Mouse (Mus musculus): ENCODE measurements around the gene Lpp. TPM values are rescaled to one million over a fixed set of nuclear protein-coding genes. Genes with fewer than 3 reads are reported as not detected.
A peak's percentile ranks its signal among the peaks of the same experiment; 100 is the strongest.

Gene Lpp
- polyA plus RNA-seq, 1 experiment from 2014 or later: 37.9 TPM

GRCm38 (mm10) chr16:24470601-24471000 is 77.3 kb downstream of the Lpp start:
- no peak for ATAC-seq (ENCODE audit: extremely low read depth, insufficient number of reproducible peaks, low FRiP score, low TSS enrichment)
- no peaks in the 10 kb centered on the region for H3K9me3 ChIP-seq
- no peaks in the 10 kb centered on the region for H3K27me3 ChIP-seq (replicated peaks)
- H3K27ac ChIP-seq (replicated peaks): no peak overlapping the region
- 73% methylated on average over 1 of the region's 1 CpGs for WGBS
- peaks cover 36% of the 10 kb centered on the region for H3K4me1 ChIP-seq
- H3K9ac ChIP-seq: no peak overlapping the region
- peaks cover 31% of the 10 kb centered on the region for H3K36me3 ChIP-seq
- H3K4me3 ChIP-seq: no peak overlapping the region
- H3K4me2 ChIP-seq: no peak overlapping the region

- WGBS: 69% methylated on average over 4 of the region's 4 CpGs
- H3K4me3 ChIP-seq: no peak overlapping the region
- no peak overlapping the region for H3K4me2 ChIP-seq
- H3K27ac ChIP-seq (replicated peaks): no peak overlapping the region
- ATAC-seq (ENCODE audit: extremely low read depth, insufficient number of reproducible peaks, low FRiP score, low TSS enrichment): no peak
- H3K9me3 ChIP-seq: no peaks in the 10 kb centered on the region
- H3K27me3 ChIP-seq (replicated peaks): no peaks in the 10 kb centered on the region
- H3K4me1 ChIP-seq: peaks cover 38% of the 10 kb centered on the region
- no peak overlapping the region for H3K9ac ChIP-seq
- peaks cover 31% of the 10 kb centered on the region for H3K36me3 ChIP-seq
Observed at GRCm38 (mm10) chr16:24471029-24471428, 77.7 kb downstream of the Lpp start.

GRCm38 (mm10) chr16:24471801-24472200 is 78.5 kb downstream of the Lpp start:
- no peak overlapping the region for H3K4me3 ChIP-seq
- 65% methylated on average over 1 of the region's 1 CpGs for WGBS

DNA sequence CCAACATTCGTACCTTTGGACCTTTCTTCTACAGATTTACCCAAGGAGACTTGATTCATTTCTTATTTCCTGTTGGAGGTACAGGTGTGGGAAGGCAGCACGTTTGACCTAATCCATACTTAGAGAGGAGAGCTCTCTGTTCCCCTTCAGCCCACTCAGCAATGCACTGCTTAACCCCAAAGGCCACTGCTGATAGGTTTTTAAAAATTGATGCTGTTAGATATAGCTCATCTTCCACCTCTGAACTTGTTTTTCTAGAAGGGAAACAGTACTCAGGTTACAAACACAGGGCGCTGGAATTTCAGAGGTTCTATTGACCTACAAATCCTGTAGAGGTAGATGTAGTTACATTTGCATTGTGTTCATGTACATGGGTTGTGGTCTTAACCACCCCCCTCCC is 80.7 kb downstream of the Lpp start:
- 72% methylated on average over 3 of the region's 3 CpGs for WGBS

More at GRCm38 (mm10) chr16:24471801-24472200, 78.5 kb downstream of the Lpp start:
- Histone ChIP-seq H3K27ac (replicated peaks) (no peak overlapping the region), H3K4me1 (peaks cover 46% of the 10 kb centered on the region), H3K36me3 (peaks cover 24% of the 10 kb centered on the region), H3K27me3 (replicated peaks) (no peaks in the 10 kb centered on the region), H3K9ac (no peak overlapping the region), H3K4me2 (no peak overlapping the region), H3K9me3 (no peaks in the 10 kb centered on the region)
- no peak for ATAC-seq (ENCODE audit: extremely low read depth, insufficient number of reproducible peaks, low FRiP score, low TSS enrichment)

DNA sequence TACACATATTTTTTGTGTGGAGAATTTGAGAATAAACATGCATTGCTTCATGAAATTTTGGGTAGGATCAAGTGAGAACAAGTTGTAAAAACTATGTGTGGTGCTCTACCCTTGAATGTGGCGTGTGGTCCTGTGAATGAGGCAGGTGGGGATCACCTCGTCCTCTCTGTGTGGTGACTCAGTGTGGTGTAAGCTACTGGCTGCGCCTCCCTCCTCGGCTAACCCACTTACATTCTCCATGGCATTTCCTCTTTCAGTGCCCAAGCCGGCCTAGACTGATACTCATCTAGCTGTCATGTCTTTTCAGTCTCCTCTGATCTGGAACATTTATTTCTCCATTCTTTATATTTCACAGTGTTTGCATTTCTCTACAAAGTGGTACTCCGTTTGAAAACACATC is 81.5 kb downstream of the Lpp start:
- no peaks in the 10 kb centered on the region for H3K27me3 ChIP-seq (replicated peaks)
- H3K9me3 ChIP-seq: no peaks in the 10 kb centered on the region
- ATAC-seq (ENCODE audit: extremely low read depth, insufficient number of reproducible peaks, low FRiP score, low TSS enrichment): no peak
- no peak overlapping the region for H3K9ac ChIP-seq
- no peak overlapping the region for H3K4me2 ChIP-seq
- peaks cover 65% of the 10 kb centered on the region for H3K4me1 ChIP-seq
- peaks cover 22% of the 10 kb centered on the region for H3K36me3 ChIP-seq
- H3K4me3 ChIP-seq: no peak overlapping the region
- H3K27ac ChIP-seq (replicated peaks): no peak overlapping the region
- 52% methylated on average over 6 of the region's 6 CpGs for WGBS

More for the DNA sequence above, 80.7 kb downstream of the Lpp start:
- peaks cover 22% of the 10 kb centered on the region for H3K36me3 ChIP-seq
- no peaks in the 10 kb centered on the region for H3K9me3 ChIP-seq
- H3K27ac ChIP-seq (replicated peaks): no peak overlapping the region
- H3K4me3 ChIP-seq: no peak overlapping the region
- no peak overlapping the region for H3K9ac ChIP-seq
- peaks cover 66% of the 10 kb centered on the region for H3K4me1 ChIP-seq
- no peak for ATAC-seq (ENCODE audit: extremely low read depth, insufficient number of reproducible peaks, low FRiP score, low TSS enrichment)
- no peak overlapping the region for H3K4me2 ChIP-seq
- H3K27me3 ChIP-seq (replicated peaks): no peaks in the 10 kb centered on the region

GRCm38 (mm10) chr16:24475305-24475947 is 82.1 kb downstream of the Lpp start:
- H3K9ac ChIP-seq: 0 out of 2 replicates have a peak overlapping the region, but pooled peaks have one; percentile 19
- H3K4me1 ChIP-seq: peaks cover 59% of the 10 kb centered on the region
- 48% methylated on average over 8 of the region's 8 CpGs for WGBS
- H3K4me3 ChIP-seq: no peak overlapping the region
- peaks cover 22% of the 10 kb centered on the region for H3K36me3 ChIP-seq
- H3K27me3 ChIP-seq (replicated peaks): no peaks in the 10 kb centered on the region
- peak overlapping the region; percentile 60; the same call in 1 of the 2 replicates for H3K27ac ChIP-seq (replicated peaks)
- no peak for ATAC-seq (ENCODE audit: extremely low read depth, insufficient number of reproducible peaks, low FRiP score, low TSS enrichment)
- H3K4me2 ChIP-seq: no peak overlapping the region
- H3K9me3 ChIP-seq: no peaks in the 10 kb centered on the region

GRCm38 (mm10) chr16:24476911-24477401 is 83.6 kb downstream of the Lpp start:
- H3K9me3 ChIP-seq: no peaks in the 10 kb centered on the region
- H3K4me3 ChIP-seq: no peak overlapping the region
- H3K9ac ChIP-seq: no peak overlapping the region
- ATAC-seq (ENCODE audit: extremely low read depth, insufficient number of reproducible peaks, low FRiP score, low TSS enrichment): no peak
- H3K27me3 ChIP-seq (replicated peaks): no peaks in the 10 kb centered on the region
- peaks cover 13% of the 10 kb centered on the region for H3K36me3 ChIP-seq
- H3K4me2 ChIP-seq: no peak overlapping the region
- WGBS: 19% methylated on average over 3 of the region's 3 CpGs
- H3K4me1 ChIP-seq: peaks cover 54% of the 10 kb centered on the region
- peak overlapping the region; percentile 21; the same call in 1 of the 2 replicates for H3K27ac ChIP-seq (replicated peaks)

DNA sequence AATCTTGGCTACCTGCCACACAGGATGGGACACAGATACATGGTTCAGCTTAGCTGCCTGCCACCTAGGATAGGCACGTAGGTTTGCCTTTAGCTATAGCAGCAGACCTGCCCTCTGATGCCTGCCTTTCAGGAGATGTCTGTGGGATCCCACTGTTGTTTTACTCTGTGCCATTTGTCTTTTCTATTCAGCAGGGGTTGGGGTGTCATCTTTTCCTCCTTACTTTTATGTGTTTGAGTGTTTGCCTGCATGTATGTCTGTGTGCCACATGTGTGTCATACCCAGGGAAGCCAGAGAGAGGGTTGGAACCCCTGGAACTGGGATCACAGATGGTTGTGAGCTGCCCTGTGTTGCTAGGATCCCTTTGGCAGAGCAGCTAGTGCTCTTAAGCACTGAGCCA is 84.7 kb downstream of the Lpp start:
- no peak for ATAC-seq (ENCODE audit: extremely low read depth, insufficient number of reproducible peaks, low FRiP score, low TSS enrichment)
- Histone ChIP-seq H3K4me2 (no peak overlapping the region), H3K36me3 (peaks cover 4% of the 10 kb centered on the region; the same call in 1 of the 2 replicates), H3K27me3 (replicated peaks) (no peaks in the 10 kb centered on the region), H3K9ac (no peak overlapping the region), H3K4me1 (peaks cover 54% of the 10 kb centered on the region), H3K4me3 (no peak overlapping the region), H3K9me3 (no peaks in the 10 kb centered on the region), H3K27ac (replicated peaks) (no peak overlapping the region)
- 35% methylated on average over 1 of the region's 1 CpGs for WGBS

DNA sequence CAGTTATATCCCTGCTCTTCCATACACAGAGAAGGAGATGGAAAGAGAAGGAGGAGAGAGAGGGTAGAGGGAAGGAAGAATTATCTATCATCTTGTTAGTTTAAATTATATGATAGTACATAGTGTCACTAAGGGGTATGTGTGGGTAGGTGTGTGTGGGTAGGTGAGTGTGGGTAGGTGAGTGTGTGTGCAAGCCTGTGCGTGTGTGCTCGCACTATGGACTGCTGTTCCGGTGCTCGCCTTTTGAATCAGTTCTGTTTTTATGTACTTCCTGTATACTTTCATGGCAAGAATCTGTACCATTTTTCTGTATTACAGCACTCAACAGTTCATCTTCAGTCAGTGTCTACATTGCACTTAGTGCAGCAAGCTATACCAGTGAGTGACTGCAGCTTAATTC is 85.5 kb downstream of the Lpp start:
- no peak overlapping the region for H3K4me2 ChIP-seq
- H3K4me1 ChIP-seq: peaks cover 57% of the 10 kb centered on the region
- H3K36me3 ChIP-seq: no peaks in the 10 kb centered on the region
- ATAC-seq (ENCODE audit: extremely low read depth, insufficient number of reproducible peaks, low FRiP score, low TSS enrichment): no peak
- H3K27me3 ChIP-seq (replicated peaks): no peaks in the 10 kb centered on the region
- no peak overlapping the region for H3K4me3 ChIP-seq
- WGBS: 85% methylated on average over 4 of the region's 4 CpGs
- no peak overlapping the region for H3K9ac ChIP-seq
- no peaks in the 10 kb centered on the region for H3K9me3 ChIP-seq
- no peak overlapping the region for H3K27ac ChIP-seq (replicated peaks)

DNA sequence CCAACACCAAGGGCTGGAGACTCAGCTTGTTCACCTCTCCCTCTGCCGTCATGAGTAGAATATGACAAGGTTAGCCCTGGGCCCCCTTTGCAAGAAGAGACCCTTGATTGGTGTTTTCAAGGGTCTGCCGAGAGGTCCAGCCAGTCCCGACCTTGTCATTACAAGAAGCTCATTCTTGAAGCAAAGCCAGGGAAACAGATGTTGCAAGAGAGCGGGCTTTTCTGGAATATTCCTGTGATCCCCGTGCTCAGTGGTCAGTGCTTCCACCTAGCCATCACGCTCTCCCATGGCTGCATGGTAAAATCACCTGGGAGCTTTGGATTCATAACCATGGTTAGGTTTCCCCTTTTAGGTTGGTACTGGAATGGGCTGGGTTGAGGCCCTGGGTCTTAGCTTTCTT is 89.3 kb downstream of the Lpp start:
- H3K4me2 ChIP-seq: no peak overlapping the region
- H3K27ac ChIP-seq (replicated peaks): no peak overlapping the region
- peaks cover 27% of the 10 kb centered on the region for H3K4me1 ChIP-seq
- no peaks in the 10 kb centered on the region for H3K27me3 ChIP-seq (replicated peaks)
- no peak overlapping the region for H3K9ac ChIP-seq
- ATAC-seq (ENCODE audit: extremely low read depth, insufficient number of reproducible peaks, low FRiP score, low TSS enrichment): no peak
- H3K36me3 ChIP-seq: peaks cover 11% of the 10 kb centered on the region
- peaks cover 3% of the 10 kb centered on the region; the same call in 1 of the 2 replicates for H3K9me3 ChIP-seq
- H3K4me3 ChIP-seq: no peak overlapping the region
- 83% methylated on average over 6 of the region's 6 CpGs for WGBS

- H3K27ac ChIP-seq (replicated peaks): peak overlapping the region; percentile 12; the same call in 1 of the 2 replicates
- no peak overlapping the region for H3K9ac ChIP-seq
- H3K27me3 ChIP-seq (replicated peaks): no peaks in the 10 kb centered on the region
- H3K4me3 ChIP-seq: no peak overlapping the region
- H3K36me3 ChIP-seq: peaks cover 11% of the 10 kb centered on the region
- no peak for ATAC-seq (ENCODE audit: extremely low read depth, insufficient number of reproducible peaks, low FRiP score, low TSS enrichment)
- no peak overlapping the region for H3K4me2 ChIP-seq
- peaks cover 27% of the 10 kb centered on the region for H3K4me1 ChIP-seq
- H3K9me3 ChIP-seq: peaks cover 3% of the 10 kb centered on the region; the same call in 1 of the 2 replicates
- 81% methylated on average over 13 of the region's 13 CpGs for WGBS
Observed at GRCm38 (mm10) chr16:24483527-24484101, 90.3 kb downstream of the Lpp start.

Data from heart, embryonic 13.5 days (tissue).